Mouse (Mus musculus) small intestine, adult 2 months (tissue): ENCODE results near the gene Ttpal.

Source experiments
- CTCF ChIP-seq: fragments of 200-500 bp; IDR thresholded peaks from 2 replicates; pipeline ENCODE4 v1.5.1; 2012; ENCODE audit warnings: low read depth, mild to moderate bottlenecking, control low read depth, inconsistent platforms, low read length, moderate library complexity, mixed read lengths; ENCODE audit not compliant: insufficient replicate concordance, insufficient read length; ENCODE audit errors: extremely low read depth
- POLR2A ChIP-seq: fragments of 200-500 bp; IDR thresholded peaks from 2 replicates; pipeline ENCODE4 v1.6.1; 2012; ENCODE audit warnings: low read depth, mild to moderate bottlenecking, control low read depth, inconsistent platforms, low read length, moderate library complexity

- TF ChIP-seq CTCF, result peak; percentile 51; the same call in 1 of the 2 replicates
- TF ChIP-seq POLR2A, result peak; percentile 99
Measured at GRCm38 (mm10) chr2:163644575-163645385, 42.7 kb downstream of the Ttpal start, which contains the start of gene Serinc3.
